Mouse (Mus musculus) myocyte (in vitro differentiated cells): ENCODE data around the gene Col4a3bp. TPM values are rescaled to one million over a fixed set of nuclear protein-coding genes. Genes with fewer than 3 reads are reported as not detected.

Experiments used
- H3K27me3 ChIP-seq: one replicate; pipeline ENCODE4 v1.6.1; 2011; ENCODE audit not compliant: control insufficient read depth, insufficient read depth, insufficient read length
- H3K36me3 ChIP-seq: one replicate; pipeline ENCODE4 v1.6.1; 2011; ENCODE audit not compliant: control insufficient read depth, insufficient read depth
- H3K4me2 ChIP-seq: one replicate; pipeline ENCODE4 v1.6.1; 2011; ENCODE audit warnings: low read depth, control low read depth
- H3K4me3 ChIP-seq: one replicate; pipeline ENCODE4 v1.5.1; 2011; ENCODE audit warnings: mild to moderate bottlenecking, control low read depth, moderate library complexity
- H3K79me2 ChIP-seq: one replicate; pipeline ENCODE4 v1.6.1; 2011; ENCODE audit not compliant: control insufficient read depth, insufficient read depth
- H3ac ChIP-seq: one replicate; pipeline ENCODE4 v1.6.1; 2011; ENCODE audit not compliant: control insufficient read depth, insufficient read length
- CEBPB ChIP-seq: IDR thresholded peaks from 2 replicates; pipeline ENCODE4 v1.6.1; 2011; ENCODE audit warnings: mild to moderate bottlenecking, moderate library complexity; ENCODE audit not compliant: poor library complexity, insufficient read depth, severe bottlenecking
- E2F4 ChIP-seq: IDR thresholded peaks from one replicate; pipeline ENCODE4 v1.6.1; 2011; ENCODE audit warnings: mild to moderate bottlenecking, control low read depth, moderate library complexity; ENCODE audit not compliant: insufficient read depth
- MAX ChIP-seq: IDR thresholded peaks from one replicate; pipeline ENCODE4 v1.6.1; 2011; ENCODE audit warnings: low read depth, mild to moderate bottlenecking, control low read depth
- MYOD1 ChIP-seq, 3 experiments: IDR thresholded peaks; one replicate each; pipeline ENCODE4 v1.6.1; 2011; ENCODE audit warnings: control low read depth in 2 of 3, low read depth in 2 of 3, mild to moderate bottlenecking in 2 of 3, moderate library complexity in 1 of 3; ENCODE audit not compliant: insufficient read length in 2 of 3, control insufficient read depth in 1 of 3
- MYOG ChIP-seq, 3 experiments: IDR thresholded peaks; one replicate each; pipeline ENCODE4 v1.6.1; 2011; ENCODE audit warnings: control low read depth in 2 of 3, low read depth in 2 of 3, mild to moderate bottlenecking in 2 of 3; ENCODE audit not compliant: insufficient read length in 2 of 3, control insufficient read depth in 1 of 3, insufficient read depth in 1 of 3
- POLR2A ChIP-seq: IDR thresholded peaks from one replicate; pipeline ENCODE4 v1.6.1; 2011; ENCODE audit warnings: low read depth, mild to moderate bottlenecking, control low read depth, moderate library complexity; ENCODE audit not compliant: insufficient read length
- POLR2AphosphoS2 ChIP-seq: IDR thresholded peaks from one replicate; pipeline ENCODE4 v1.6.1; 2011; ENCODE audit warnings: low read depth, control low read depth; ENCODE audit not compliant: insufficient read length
- REST ChIP-seq: IDR thresholded peaks from one replicate; pipeline ENCODE4 v1.6.1; 2011; ENCODE audit warnings: mild to moderate bottlenecking, control low read depth, moderate library complexity; ENCODE audit not compliant: insufficient read depth, insufficient read length
- SRF ChIP-seq: IDR thresholded peaks from one replicate; pipeline ENCODE4 v1.6.1; 2011; ENCODE audit warnings: low read depth; ENCODE audit not compliant: control insufficient read depth, insufficient read length
- TCF12 ChIP-seq: IDR thresholded peaks from one replicate; pipeline ENCODE4 v1.6.1; 2011; ENCODE audit warnings: mild to moderate bottlenecking, control low read depth; ENCODE audit not compliant: poor library complexity, insufficient read depth, severe bottlenecking
- TCF3 ChIP-seq: IDR thresholded peaks from one replicate; pipeline ENCODE4 v1.6.1; 2011; ENCODE audit warnings: low read depth, control low read depth; ENCODE audit not compliant: insufficient read length
- USF1 ChIP-seq: IDR thresholded peaks from one replicate; pipeline ENCODE4 v1.6.1; 2011; ENCODE audit warnings: low read depth, mild to moderate bottlenecking, control low read depth, moderate library complexity
- polyA plus RNA-seq: library from polyadenylated mRNA; unstranded; fragments of >200 nt; fragmentation: generic; extraction: Trizol; gene quantifications from one replicate; pipeline ENCODE4 v1.2.1, GENCODE M21; 2012; ENCODE audit warnings: missing spikeins

The Col4a3bp gene
- polyA plus RNA-seq, 1 experiment = 18.3 TPM

GRCm38 (mm10) chr13:96604242-96604641 is 61.8 kb downstream of the Col4a3bp start:
- peaks cover 47% of the 10 kb centered on the region for H3K36me3 ChIP-seq
- no peak for TF ChIP-seq MAX
- TF ChIP-seq USF1 = no peak
- H3K4me2 ChIP-seq = no peak overlapping the region
- no peak overlapping the region for H3ac ChIP-seq
- H3K79me2 ChIP-seq = no peaks in the 10 kb centered on the region
- no peaks in the 10 kb centered on the region for H3K27me3 ChIP-seq
- H3K4me3 ChIP-seq = no peak overlapping the region

- Histone ChIP-seq H3K4me3 (no peak overlapping the region), H3K36me3 (peaks cover 33% of the 10 kb centered on the region), H3K4me2 (no peak overlapping the region), H3ac (no peak overlapping the region), H3K79me2 (no peaks in the 10 kb centered on the region), H3K27me3 (no peaks in the 10 kb centered on the region)
- no peak for TF ChIP-seq E2F4
- TF ChIP-seq TCF12 = no peak
- no peak for TF ChIP-seq CEBPB
- TF ChIP-seq MYOG (IDR thresholded peaks at IDR 0.05; ENCODE audit: control insufficient read depth in 1 of 3, insufficient read depth in 1 of 3, insufficient read length in 2 of 3, low read depth in 2 of 3) = no peak
- TF ChIP-seq REST = no peak
- no peak for TF ChIP-seq POLR2A
- no peak for TF ChIP-seq MAX
- TF ChIP-seq MYOD1 (IDR thresholded peaks at IDR 0.05; ENCODE audit: control insufficient read depth in 1 of 3, insufficient read length in 2 of 3, low read depth in 2 of 3) = no peak
- TF ChIP-seq SRF = no peak
- no peak for TF ChIP-seq USF1
- TF ChIP-seq TCF3 = no peak
- TF ChIP-seq POLR2AphosphoS2 = no peak
Observed at GRCm38 (mm10) chr13:96614615-96615014, 72.2 kb downstream of the Col4a3bp start.

GRCm38 (mm10) chr13:96620891-96621290 is 78.5 kb downstream of the Col4a3bp start:
- H3K4me3 ChIP-seq = no peak overlapping the region

GRCm38 (mm10) chr13:96630396-96630795 is 88.0 kb downstream of the Col4a3bp start:
- Histone ChIP-seq H3K4me3 (no peak overlapping the region), H3K36me3 (peaks cover 41% of the 10 kb centered on the region), H3K27me3 (no peaks in the 10 kb centered on the region), H3ac (no peak overlapping the region), H3K4me2 (no peak overlapping the region), H3K79me2 (no peaks in the 10 kb centered on the region)
- no peak for TF ChIP-seq MYOD1 (IDR thresholded peaks at IDR 0.05; ENCODE audit: control insufficient read depth in 1 of 3, insufficient read length in 2 of 3, low read depth in 2 of 3)
- no peak for TF ChIP-seq SRF
- no peak for TF ChIP-seq POLR2A
- no peak for TF ChIP-seq CEBPB
- TF ChIP-seq E2F4 = no peak
- TF ChIP-seq USF1 = no peak
- TF ChIP-seq POLR2AphosphoS2 = no peak
- no peak for TF ChIP-seq TCF12
- TF ChIP-seq MAX = no peak
- TF ChIP-seq MYOG (IDR thresholded peaks at IDR 0.05; ENCODE audit: control insufficient read depth in 1 of 3, insufficient read depth in 1 of 3, insufficient read length in 2 of 3, low read depth in 2 of 3) = no peak
- no peak for TF ChIP-seq TCF3
- TF ChIP-seq REST = no peak

More at GRCm38 (mm10) chr13:96620891-96621290, 78.5 kb downstream of the Col4a3bp start:
- H3K27me3 ChIP-seq = no peaks in the 10 kb centered on the region
- no peak overlapping the region for H3K4me2 ChIP-seq
- H3K79me2 ChIP-seq = no peaks in the 10 kb centered on the region
- TF ChIP-seq MAX = no peak
- TF ChIP-seq CEBPB = no peak
- no peak for TF ChIP-seq POLR2A
- TF ChIP-seq POLR2AphosphoS2 = no peak
- TF ChIP-seq TCF12 = no peak
- no peak for TF ChIP-seq MYOD1 (IDR thresholded peaks at IDR 0.05; ENCODE audit: control insufficient read depth in 1 of 3, insufficient read length in 2 of 3, low read depth in 2 of 3)
- no peak for TF ChIP-seq SRF
- TF ChIP-seq USF1 = no peak
- H3ac ChIP-seq = no peak overlapping the region
- H3K36me3 ChIP-seq = peaks cover 44% of the 10 kb centered on the region

- Histone ChIP-seq H3K27me3 (no peaks in the 10 kb centered on the region), H3K4me2 (no peak overlapping the region), H3K36me3 (peaks cover 13% of the 10 kb centered on the region), H3K4me3 (no peak overlapping the region), H3K79me2 (no peaks in the 10 kb centered on the region), H3ac (no peak overlapping the region)
- TF ChIP-seq TCF12 (no peak), POLR2AphosphoS2 (peak; percentile 29)
Observed at GRCm38 (mm10) chr13:96644168-96644567, 101.8 kb downstream of the Col4a3bp start.
